Mouse (Mus musculus): ENCODE results near the gene Aco2. TPM values are rescaled to one million over a fixed set of nuclear protein-coding genes. Genes with fewer than 3 reads are reported as not detected.

The Aco2 gene
- polyA plus RNA-seq, 1 experiment from 2014 or later: 165 TPM

GRCm38 (mm10) chr15:81943176-81943749 lies 71.2 kb downstream of the Aco2 start:
- peak overlapping the region; percentile 17; the same call in 1 of the 2 replicates for H3K9ac ChIP-seq (ENCODE audit: low read length)
- no peaks in the 10 kb centered on the region for H3K9me3 ChIP-seq (ENCODE audit: control insufficient read depth, low read length)
- H3K36me3 ChIP-seq (ENCODE audit: control insufficient read depth, insufficient read depth, low read length): no peaks in the 10 kb centered on the region; the same call in 1 of the 2 replicates
- H3K27ac ChIP-seq (ENCODE audit: low read depth, low read length): peak overlapping the region; percentile 49
- WGBS: 4% methylated on average over 9 of the region's 9 CpGs
- peak; percentile 90 for ATAC-seq (ENCODE audit: low FRiP score)
- no peaks in the 10 kb centered on the region for H3K27me3 ChIP-seq (ENCODE audit: control insufficient read depth, insufficient read depth, low read length)
- H3K4me2 ChIP-seq: no peak overlapping the region
- peaks cover 12% of the 10 kb centered on the region for H3K4me1 ChIP-seq (ENCODE audit: control insufficient read depth, insufficient read depth, low read length)
- no peak overlapping the region for H3K4me3 ChIP-seq (ENCODE audit: low read depth, low read length)
- peak; percentile 94 for DNase-seq (ENCODE audit: low spot score, missing footprints)

GRCm38 (mm10) chr15:81949076-81949475 lies 77.0 kb downstream of the Aco2 start:
- no peaks in the 10 kb centered on the region for H3K27me3 ChIP-seq (ENCODE audit: control insufficient read depth, insufficient read depth, low read length)
- no peak overlapping the region for H3K4me2 ChIP-seq
- no peaks in the 10 kb centered on the region for H3K9me3 ChIP-seq (ENCODE audit: control insufficient read depth, low read length)
- no peak overlapping the region for H3K9ac ChIP-seq (ENCODE audit: low read length)
- ATAC-seq (ENCODE audit: low FRiP score) (no peak), DNase-seq (ENCODE audit: low spot score, missing footprints) (no peak)
- H3K4me3 ChIP-seq (ENCODE audit: low read depth, low read length): no peak overlapping the region
- no peaks in the 10 kb centered on the region; the same call in 1 of the 2 replicates for H3K36me3 ChIP-seq (ENCODE audit: control insufficient read depth, insufficient read depth, low read length)
- 85% methylated on average over 10 of the region's 10 CpGs for WGBS
- H3K4me1 ChIP-seq (ENCODE audit: control insufficient read depth, insufficient read depth, low read length): no peaks in the 10 kb centered on the region
- H3K27ac ChIP-seq (ENCODE audit: low read depth, low read length): no peak overlapping the region

DNA sequence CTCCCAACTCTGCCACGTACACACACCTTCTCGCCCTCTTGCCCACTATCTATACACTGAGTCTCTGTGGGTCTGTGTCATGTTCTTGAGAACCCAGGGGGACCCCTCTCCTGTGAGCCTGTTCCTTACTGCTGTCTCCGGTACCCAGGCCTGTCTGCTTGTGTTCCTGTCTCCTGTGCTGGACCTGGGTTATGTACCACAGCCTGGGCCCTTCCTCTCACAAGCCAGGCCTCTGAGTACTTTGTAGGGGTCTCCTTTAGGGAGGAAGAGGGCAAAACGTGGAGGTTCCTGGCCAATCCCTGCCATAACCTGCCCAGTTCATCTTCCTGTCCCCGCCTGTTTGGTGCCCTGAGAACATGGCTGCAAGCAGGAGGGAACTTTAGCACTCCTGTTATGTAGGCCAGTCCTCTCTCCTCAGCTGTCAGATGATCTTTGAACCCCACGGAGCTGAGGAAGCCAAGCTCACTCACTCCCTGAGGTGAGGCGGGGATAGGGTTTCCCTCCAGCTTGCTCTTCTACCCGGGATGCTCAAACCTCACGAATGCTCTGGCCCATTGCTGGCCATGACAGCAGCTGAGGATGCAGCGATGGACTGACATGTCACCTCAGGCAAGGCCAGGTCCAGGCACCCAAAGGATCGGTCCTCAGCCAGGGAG lies 77.5 kb downstream of the Aco2 start:
- Histone ChIP-seq H3K4me3 (ENCODE audit: low read depth, low read length) (no peak overlapping the region), H3K4me2 (no peak overlapping the region), H3K9me3 (ENCODE audit: control insufficient read depth, low read length) (no peaks in the 10 kb centered on the region), H3K27me3 (ENCODE audit: control insufficient read depth, insufficient read depth, low read length) (no peaks in the 10 kb centered on the region), H3K9ac (ENCODE audit: low read length) (no peak overlapping the region), H3K27ac (ENCODE audit: low read depth, low read length) (no peak overlapping the region), H3K4me1 (ENCODE audit: control insufficient read depth, insufficient read depth, low read length) (no peaks in the 10 kb centered on the region), H3K36me3 (ENCODE audit: control insufficient read depth, insufficient read depth, low read length) (no peaks in the 10 kb centered on the region; the same call in 1 of the 2 replicates)
- 78% methylated on average over 11 of the region's 11 CpGs for WGBS
- ATAC-seq (ENCODE audit: low FRiP score) (no peak), DNase-seq (ENCODE audit: low spot score, missing footprints) (peak; percentile 80)

DNA sequence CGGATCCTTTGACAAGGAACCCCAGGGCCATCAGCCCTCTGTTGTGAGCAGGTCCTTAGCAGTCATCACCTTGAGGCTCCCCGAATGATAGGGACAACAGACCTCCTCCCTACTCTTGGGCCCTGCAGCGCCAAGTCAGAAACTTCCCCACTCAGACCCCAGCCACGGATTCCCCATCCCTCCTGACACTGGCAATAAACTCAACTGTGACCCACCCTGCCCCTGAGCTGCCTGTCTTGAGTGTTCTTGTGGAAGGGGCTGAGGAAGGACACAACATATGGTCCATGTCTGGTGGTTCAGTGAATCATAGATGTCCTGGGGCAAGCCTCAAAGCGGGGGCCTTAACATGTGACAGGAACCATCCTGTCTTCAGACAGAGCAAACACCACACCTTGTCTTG lies 78.6 kb downstream of the Aco2 start:
- no peak overlapping the region for H3K4me2 ChIP-seq
- no peak overlapping the region for H3K9ac ChIP-seq (ENCODE audit: low read length)
- H3K9me3 ChIP-seq (ENCODE audit: control insufficient read depth, low read length): no peaks in the 10 kb centered on the region
- no peaks in the 10 kb centered on the region for H3K27me3 ChIP-seq (ENCODE audit: control insufficient read depth, insufficient read depth, low read length)
- ATAC-seq (ENCODE audit: low FRiP score): no peak
- H3K4me1 ChIP-seq (ENCODE audit: control insufficient read depth, insufficient read depth, low read length): no peaks in the 10 kb centered on the region
- H3K36me3 ChIP-seq (ENCODE audit: control insufficient read depth, insufficient read depth, low read length): peaks cover 3% of the 10 kb centered on the region; the same call in 1 of the 2 replicates
- H3K27ac ChIP-seq (ENCODE audit: low read depth, low read length): no peak overlapping the region
- WGBS: 89% methylated on average over 5 of the region's 5 CpGs
- DNase-seq (ENCODE audit: low spot score, missing footprints): peak; percentile 31
- no peak overlapping the region for H3K4me3 ChIP-seq (ENCODE audit: low read depth, low read length)

- peaks cover 3% of the 10 kb centered on the region; the same call in 1 of the 2 replicates for H3K36me3 ChIP-seq (ENCODE audit: control insufficient read depth, insufficient read depth, low read length)
- H3K9ac ChIP-seq (ENCODE audit: low read length): no peak overlapping the region
- no peak for DNase-seq (ENCODE audit: low spot score, missing footprints)
- H3K4me3 ChIP-seq (ENCODE audit: low read depth, low read length): no peak overlapping the region
- H3K4me2 ChIP-seq: no peak overlapping the region
- no peak for ATAC-seq (ENCODE audit: low FRiP score)
- WGBS: 90% methylated on average over 9 of the region's 9 CpGs
- no peaks in the 10 kb centered on the region for H3K27me3 ChIP-seq (ENCODE audit: control insufficient read depth, insufficient read depth, low read length)
- H3K9me3 ChIP-seq (ENCODE audit: control insufficient read depth, low read length): no peaks in the 10 kb centered on the region
- no peak overlapping the region for H3K27ac ChIP-seq (ENCODE audit: low read depth, low read length)
- H3K4me1 ChIP-seq (ENCODE audit: control insufficient read depth, insufficient read depth, low read length): no peaks in the 10 kb centered on the region
These were observed 79.0 kb downstream of the Aco2 start for GRCm38 (mm10) chr15:81951159-81951558.

DNA sequence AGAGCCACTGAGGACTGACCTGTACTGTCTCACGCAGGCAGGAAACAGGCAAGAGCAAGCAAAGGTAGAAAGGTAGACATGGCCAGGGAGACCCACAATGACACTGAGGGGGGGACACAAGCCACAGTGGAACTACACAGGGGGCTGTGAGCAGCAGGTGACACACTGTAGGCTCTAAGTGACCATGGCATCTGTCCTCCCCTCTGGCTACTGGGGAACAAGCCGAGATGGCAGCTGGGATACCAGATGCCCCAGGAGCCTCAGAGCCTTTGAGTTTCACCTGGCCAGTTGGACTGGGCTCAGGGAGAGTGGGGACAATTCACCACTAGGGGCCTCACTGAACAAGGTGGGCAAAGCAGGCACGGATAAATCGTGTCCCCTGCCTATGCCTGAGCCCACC lies 80.2 kb downstream of the Aco2 start:
- WGBS: 88% methylated on average over 4 of the region's 4 CpGs
- no peaks in the 10 kb centered on the region for H3K9me3 ChIP-seq (ENCODE audit: control insufficient read depth, low read length)
- no peak overlapping the region for H3K9ac ChIP-seq (ENCODE audit: low read length)
- no peak for ATAC-seq (ENCODE audit: low FRiP score)
- no peak overlapping the region for H3K4me2 ChIP-seq
- DNase-seq (ENCODE audit: low spot score, missing footprints): peak; percentile 19
- H3K4me3 ChIP-seq (ENCODE audit: low read depth, low read length): no peak overlapping the region
- H3K27ac ChIP-seq (ENCODE audit: low read depth, low read length): no peak overlapping the region
- no peaks in the 10 kb centered on the region for H3K4me1 ChIP-seq (ENCODE audit: control insufficient read depth, insufficient read depth, low read length)
- H3K27me3 ChIP-seq (ENCODE audit: control insufficient read depth, insufficient read depth, low read length): no peaks in the 10 kb centered on the region
- H3K36me3 ChIP-seq (ENCODE audit: control insufficient read depth, insufficient read depth, low read length): 0 out of 2 replicates have a peak, but pooled peaks cover 3% of the 10 kb centered on the region

- no peaks in the 10 kb centered on the region for H3K4me1 ChIP-seq (ENCODE audit: control insufficient read depth, insufficient read depth, low read length)
- H3K9ac ChIP-seq (ENCODE audit: low read length): no peak overlapping the region
- WGBS: 97% methylated on average over 9 of the region's 9 CpGs
- H3K36me3 ChIP-seq (ENCODE audit: control insufficient read depth, insufficient read depth, low read length): 0 out of 2 replicates have a peak, but pooled peaks cover 3% of the 10 kb centered on the region
- H3K4me3 ChIP-seq (ENCODE audit: low read depth, low read length): no peak overlapping the region
- H3K4me2 ChIP-seq: no peak overlapping the region
- no peak overlapping the region for H3K27ac ChIP-seq (ENCODE audit: low read depth, low read length)
- H3K27me3 ChIP-seq (ENCODE audit: control insufficient read depth, insufficient read depth, low read length): no peaks in the 10 kb centered on the region
- no peaks in the 10 kb centered on the region for H3K9me3 ChIP-seq (ENCODE audit: control insufficient read depth, low read length)
- DNase-seq (ENCODE audit: low spot score, missing footprints) (peak; percentile 53), ATAC-seq (ENCODE audit: low FRiP score) (no peak)
These were observed 82.1 kb downstream of the Aco2 start for GRCm38 (mm10) chr15:81954151-81954583.

DNA sequence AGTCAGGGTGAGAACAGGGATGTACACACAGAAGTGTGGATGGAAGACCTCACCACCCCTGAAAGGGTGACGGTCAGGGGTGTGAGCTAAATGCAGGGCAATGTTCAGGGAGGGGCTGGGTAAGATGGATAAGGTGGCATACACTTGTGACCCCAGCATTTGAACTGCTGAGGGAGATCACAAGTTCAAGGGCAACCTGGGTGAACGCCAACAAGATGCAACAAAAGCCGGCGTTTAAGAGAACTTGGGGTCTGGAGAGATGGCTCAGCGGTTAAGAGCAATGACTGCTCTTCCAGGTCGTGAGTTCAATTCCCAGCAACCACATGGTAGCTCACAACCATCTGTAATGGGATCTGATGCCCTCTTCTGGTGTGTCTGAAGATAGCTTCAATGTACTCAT lies 82.6 kb downstream of the Aco2 start:
- no peak overlapping the region for H3K4me3 ChIP-seq (ENCODE audit: low read depth, low read length)
- no peaks in the 10 kb centered on the region; the same call in 1 of the 2 replicates for H3K4me1 ChIP-seq (ENCODE audit: control insufficient read depth, insufficient read depth, low read length)
- H3K36me3 ChIP-seq (ENCODE audit: control insufficient read depth, insufficient read depth, low read length): 0 out of 2 replicates have a peak, but pooled peaks cover 3% of the 10 kb centered on the region
- no peaks in the 10 kb centered on the region for H3K9me3 ChIP-seq (ENCODE audit: control insufficient read depth, low read length)
- no peak for ATAC-seq (ENCODE audit: low FRiP score)
- no peak overlapping the region for H3K9ac ChIP-seq (ENCODE audit: low read length)
- DNase-seq (ENCODE audit: low spot score, missing footprints): peak; percentile 65
- no peaks in the 10 kb centered on the region for H3K27me3 ChIP-seq (ENCODE audit: control insufficient read depth, insufficient read depth, low read length)
- WGBS: 91% methylated on average over 6 of the region's 6 CpGs
- H3K27ac ChIP-seq (ENCODE audit: low read depth, low read length): no peak overlapping the region
- H3K4me2 ChIP-seq: no peak overlapping the region

DNA sequence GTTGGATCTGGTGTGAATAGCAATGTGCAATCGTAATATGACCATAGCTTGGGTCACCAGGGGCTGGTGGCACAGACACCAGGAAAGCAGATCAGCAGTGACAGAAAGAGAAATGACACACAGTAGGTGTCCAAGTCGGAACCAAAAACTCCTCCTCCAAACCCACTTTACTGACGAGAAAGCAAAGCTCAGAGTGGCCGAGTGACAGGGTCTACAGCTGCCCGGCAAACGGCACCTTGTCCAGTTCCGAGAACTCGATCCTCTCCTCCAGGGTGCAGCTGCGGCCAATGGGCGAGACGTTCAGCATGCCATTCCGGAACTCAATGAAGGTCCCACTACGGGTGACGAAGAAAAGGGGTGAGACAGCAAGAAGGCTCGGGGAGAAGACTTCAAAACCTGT lies 83.3 kb downstream of the Aco2 start:
- ATAC-seq (ENCODE audit: low FRiP score): no peak
- H3K4me1 ChIP-seq (ENCODE audit: control insufficient read depth, insufficient read depth, low read length): peaks cover 2% of the 10 kb centered on the region
- H3K9me3 ChIP-seq (ENCODE audit: control insufficient read depth, low read length): no peaks in the 10 kb centered on the region
- 0 out of 2 replicates have a peak, but pooled peaks cover 3% of the 10 kb centered on the region for H3K36me3 ChIP-seq (ENCODE audit: control insufficient read depth, insufficient read depth, low read length)
- peak; percentile 78 for DNase-seq (ENCODE audit: low spot score, missing footprints)
- H3K27ac ChIP-seq (ENCODE audit: low read depth, low read length): no peak overlapping the region
- H3K4me3 ChIP-seq (ENCODE audit: low read depth, low read length): no peak overlapping the region
- 96% methylated on average over 15 of the region's 15 CpGs for WGBS
- no peak overlapping the region for H3K4me2 ChIP-seq
- no peak overlapping the region for H3K9ac ChIP-seq (ENCODE audit: low read length)
- no peaks in the 10 kb centered on the region for H3K27me3 ChIP-seq (ENCODE audit: control insufficient read depth, insufficient read depth, low read length)
